Mouse (Mus musculus): ENCODE measurements around the gene Slc38a9. TPM values are rescaled to one million over a fixed set of nuclear protein-coding genes. Genes with fewer than 3 reads are reported as not detected.

Slc38a9 gene
- polyA plus RNA-seq, 1 experiment = 3.7 TPM

DNA sequence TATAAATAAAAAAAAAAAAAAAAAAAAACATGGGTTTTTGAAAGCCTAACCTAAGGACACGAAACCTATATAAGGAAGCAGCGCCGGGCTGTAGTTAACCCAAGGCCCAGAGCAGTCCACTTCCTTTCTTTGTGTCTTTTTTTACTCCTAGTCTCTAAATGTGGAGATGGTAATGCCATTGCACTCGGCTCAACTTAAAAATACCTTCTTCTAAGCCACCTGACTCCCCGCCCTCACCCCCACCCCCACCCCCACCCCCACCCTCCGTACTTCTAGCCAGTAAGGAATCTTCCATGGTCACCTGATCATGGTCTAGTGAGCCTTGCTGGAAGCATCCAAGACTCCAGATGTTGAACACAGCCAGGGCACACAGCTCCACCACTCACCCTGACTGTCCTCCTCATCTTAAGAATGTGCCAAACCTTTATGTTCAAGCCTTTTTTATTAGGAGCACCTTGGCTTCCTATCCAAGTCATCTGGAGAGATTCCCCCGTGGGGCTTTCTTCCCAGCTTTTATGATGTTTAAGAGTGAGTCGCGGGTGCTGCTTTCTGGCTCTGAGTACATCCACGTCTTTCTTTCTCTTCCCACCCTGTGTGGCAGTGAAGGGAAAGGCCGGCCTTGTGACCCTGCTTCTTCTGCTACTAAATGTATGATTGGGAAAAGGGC, 91.9 kb downstream of the Slc38a9 start:
- no peaks in the 10 kb centered on the region for H3K79me2 ChIP-seq (ENCODE audit: control insufficient read depth, insufficient read depth)
- no peaks in the 10 kb centered on the region for H3K27me3 ChIP-seq (ENCODE audit: control insufficient read depth, insufficient read depth, insufficient read length)
- no peak overlapping the region for H3ac ChIP-seq (ENCODE audit: control insufficient read depth, insufficient read length)
- no peak overlapping the region for H3K4me3 ChIP-seq
- no peaks in the 10 kb centered on the region for H3K36me3 ChIP-seq (ENCODE audit: control insufficient read depth, insufficient read depth)
- no peak for TF ChIP-seq CEBPB (IDR thresholded peaks at IDR 0.05; ENCODE audit: insufficient read depth, poor library complexity, severe bottlenecking)
- no peak for TF ChIP-seq MYOD1 (IDR thresholded peaks at IDR 0.05; ENCODE audit: control insufficient read depth in 1 of 3, insufficient read length in 2 of 3, low read depth in 2 of 3)
- TF ChIP-seq TCF3 (IDR thresholded peaks at IDR 0.05; ENCODE audit: insufficient read length, low read depth) = no peak
- no peak for TF ChIP-seq POLR2A (IDR thresholded peaks at IDR 0.05; ENCODE audit: insufficient read length, low read depth)
- TF ChIP-seq REST (IDR thresholded peaks at IDR 0.05; ENCODE audit: insufficient read depth, insufficient read length) = no peak
- TF ChIP-seq E2F4 (IDR thresholded peaks at IDR 0.05; ENCODE audit: insufficient read depth) = no peak
- no peak for TF ChIP-seq TCF12 (IDR thresholded peaks at IDR 0.05; ENCODE audit: insufficient read depth, poor library complexity, severe bottlenecking)
- no peak for TF ChIP-seq MYOG (IDR thresholded peaks at IDR 0.05; ENCODE audit: control insufficient read depth in 1 of 3, insufficient read depth in 1 of 3, insufficient read length in 2 of 3, low read depth in 2 of 3)
- TF ChIP-seq USF1 (IDR thresholded peaks at IDR 0.05; ENCODE audit: low read depth) = no peak
- TF ChIP-seq MAX (IDR thresholded peaks at IDR 0.05; ENCODE audit: low read depth) = no peak
- TF ChIP-seq SRF (IDR thresholded peaks at IDR 0.05; ENCODE audit: control insufficient read depth, insufficient read length, low read depth) = no peak
- no peak for TF ChIP-seq POLR2AphosphoS2 (IDR thresholded peaks at IDR 0.05; ENCODE audit: insufficient read length, low read depth)
- H3K4me2 ChIP-seq (ENCODE audit: low read depth) = no peak overlapping the region

DNA sequence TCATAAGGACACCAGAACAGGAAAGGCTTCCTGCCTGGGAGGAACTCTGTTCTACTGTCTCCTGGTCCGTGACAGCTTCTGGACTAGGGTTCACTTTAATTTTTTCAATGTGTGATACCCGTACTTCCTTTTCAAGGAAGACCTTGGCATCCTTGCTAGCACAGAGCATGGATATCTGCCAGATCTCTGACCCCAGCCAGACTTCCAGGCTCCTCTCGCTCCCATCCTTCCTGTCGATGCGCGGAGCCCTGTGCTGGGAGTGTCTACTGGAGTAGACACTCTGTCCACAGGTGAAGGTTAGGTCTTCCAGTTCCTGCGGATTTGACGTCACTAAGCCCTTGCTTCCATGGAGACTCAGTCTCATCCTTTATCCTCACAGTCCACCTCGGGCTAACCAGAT, 93.0 kb downstream of the Slc38a9 start:
- Histone ChIP-seq H3ac (ENCODE audit: control insufficient read depth, insufficient read length) (no peak overlapping the region), H3K79me2 (ENCODE audit: control insufficient read depth, insufficient read depth) (no peaks in the 10 kb centered on the region), H3K4me3 (no peak overlapping the region), H3K27me3 (ENCODE audit: control insufficient read depth, insufficient read depth, insufficient read length) (no peaks in the 10 kb centered on the region), H3K4me2 (ENCODE audit: low read depth) (no peak overlapping the region), H3K36me3 (ENCODE audit: control insufficient read depth, insufficient read depth) (no peaks in the 10 kb centered on the region)
- TF ChIP-seq POLR2AphosphoS2 (IDR thresholded peaks at IDR 0.05; ENCODE audit: insufficient read length, low read depth) (no peak), SRF (IDR thresholded peaks at IDR 0.05; ENCODE audit: control insufficient read depth, insufficient read length, low read depth) (no peak), CEBPB (IDR thresholded peaks at IDR 0.05; ENCODE audit: insufficient read depth, poor library complexity, severe bottlenecking) (no peak), POLR2A (IDR thresholded peaks at IDR 0.05; ENCODE audit: insufficient read length, low read depth) (no peak), MAX (IDR thresholded peaks at IDR 0.05; ENCODE audit: low read depth) (no peak), TCF3 (IDR thresholded peaks at IDR 0.05; ENCODE audit: insufficient read length, low read depth) (no peak), TCF12 (IDR thresholded peaks at IDR 0.05; ENCODE audit: insufficient read depth, poor library complexity, severe bottlenecking) (no peak), MYOD1 (IDR thresholded peaks at IDR 0.05; ENCODE audit: control insufficient read depth in 1 of 3, insufficient read length in 2 of 3, low read depth in 2 of 3) (no peak), MYOG (IDR thresholded peaks at IDR 0.05; ENCODE audit: control insufficient read depth in 1 of 3, insufficient read depth in 1 of 3, insufficient read length in 2 of 3, low read depth in 2 of 3) (no peak), E2F4 (IDR thresholded peaks at IDR 0.05; ENCODE audit: insufficient read depth) (no peak), REST (IDR thresholded peaks at IDR 0.05; ENCODE audit: insufficient read depth, insufficient read length) (no peak), USF1 (IDR thresholded peaks at IDR 0.05; ENCODE audit: low read depth) (no peak)

DNA sequence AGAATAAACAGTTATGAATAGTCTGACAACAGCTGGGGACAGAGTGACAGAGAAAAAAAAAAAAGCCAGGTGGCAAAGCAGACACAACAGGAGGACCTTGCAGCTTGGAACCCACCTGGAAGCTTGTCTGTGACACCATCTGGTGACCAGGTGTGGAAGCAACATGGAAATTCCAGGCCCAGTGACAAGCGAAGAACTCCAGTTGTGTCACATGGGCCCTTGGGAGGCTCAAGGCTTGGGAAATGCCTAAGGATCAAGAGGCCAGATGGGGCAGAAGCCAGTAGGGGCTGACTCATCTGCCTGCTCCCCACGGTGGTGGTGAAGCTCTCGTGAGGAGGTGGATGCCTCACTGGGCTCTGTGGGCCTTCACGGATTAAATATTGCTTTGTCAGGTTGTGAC, 94.3 kb downstream of the Slc38a9 start:
- Histone ChIP-seq H3ac (ENCODE audit: control insufficient read depth, insufficient read length) (no peak overlapping the region), H3K4me2 (ENCODE audit: low read depth) (no peak overlapping the region), H3K36me3 (ENCODE audit: control insufficient read depth, insufficient read depth) (no peaks in the 10 kb centered on the region), H3K4me3 (no peak overlapping the region), H3K27me3 (ENCODE audit: control insufficient read depth, insufficient read depth, insufficient read length) (no peaks in the 10 kb centered on the region), H3K79me2 (ENCODE audit: control insufficient read depth, insufficient read depth) (no peaks in the 10 kb centered on the region)
- no peak for TF ChIP-seq TCF12 (IDR thresholded peaks at IDR 0.05; ENCODE audit: insufficient read depth, poor library complexity, severe bottlenecking)
- TF ChIP-seq USF1 (IDR thresholded peaks at IDR 0.05; ENCODE audit: low read depth) = peak; percentile 61
- peak in 1 of 3 experiments; percentile 18 for TF ChIP-seq MYOG (IDR thresholded peaks at IDR 0.05; ENCODE audit: control insufficient read depth in 1 of 3, insufficient read depth in 1 of 3, insufficient read length in 2 of 3, low read depth in 2 of 3)

DNA sequence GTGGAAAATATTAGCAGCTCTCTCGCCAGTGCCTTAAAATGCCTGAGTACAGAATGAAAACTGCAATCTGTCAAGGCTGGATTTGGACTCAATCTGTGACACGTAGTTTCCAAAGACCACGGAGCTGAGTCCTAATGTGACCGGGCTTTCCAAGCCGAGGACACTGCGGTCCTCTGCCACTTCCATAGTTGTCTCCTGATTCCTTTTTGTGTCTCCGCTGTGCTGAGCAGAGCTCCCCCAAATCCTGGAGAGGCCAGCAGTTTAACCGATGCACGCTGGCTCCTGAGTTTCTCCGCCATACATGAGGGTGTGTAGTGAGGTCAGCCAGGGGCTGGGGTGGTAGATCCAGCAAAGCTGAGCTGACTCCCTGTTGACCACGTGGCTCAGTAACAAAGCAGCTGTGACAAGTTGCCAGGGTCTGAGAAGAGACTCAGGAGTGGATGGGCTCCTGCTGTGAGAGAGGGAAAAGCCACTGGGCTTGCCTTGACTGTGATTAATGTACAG, 95.0 kb downstream of the Slc38a9 start:
- Histone ChIP-seq H3ac (ENCODE audit: control insufficient read depth, insufficient read length) (no peak overlapping the region), H3K4me3 (no peak overlapping the region), H3K36me3 (ENCODE audit: control insufficient read depth, insufficient read depth) (no peaks in the 10 kb centered on the region), H3K79me2 (ENCODE audit: control insufficient read depth, insufficient read depth) (no peaks in the 10 kb centered on the region), H3K4me2 (ENCODE audit: low read depth) (no peak overlapping the region), H3K27me3 (ENCODE audit: control insufficient read depth, insufficient read depth, insufficient read length) (no peaks in the 10 kb centered on the region)
- peak in 1 of 3 experiments; percentile 3 for TF ChIP-seq MYOG (IDR thresholded peaks at IDR 0.05; ENCODE audit: control insufficient read depth in 1 of 3, insufficient read depth in 1 of 3, insufficient read length in 2 of 3, low read depth in 2 of 3)
- no peak for TF ChIP-seq REST (IDR thresholded peaks at IDR 0.05; ENCODE audit: insufficient read depth, insufficient read length)

DNA sequence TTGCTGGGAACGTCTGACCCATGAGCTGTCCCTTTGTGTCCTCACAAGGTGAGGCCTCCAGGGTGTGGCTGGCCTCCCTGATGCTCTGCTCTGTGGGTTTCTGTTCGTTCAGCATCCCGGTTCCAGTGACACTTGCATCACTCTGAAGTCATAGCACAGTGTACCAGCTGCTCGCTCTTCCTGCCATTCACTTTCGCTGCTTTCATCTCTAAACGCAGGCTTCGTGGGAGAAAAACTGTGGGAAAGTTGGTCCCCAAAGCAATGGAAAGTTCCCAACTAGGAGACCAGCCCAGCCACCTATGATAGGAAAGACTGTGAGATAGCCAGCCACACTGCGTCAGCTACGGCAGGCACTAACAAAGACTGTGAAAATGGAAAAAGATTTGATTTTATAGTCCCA, 96.8 kb downstream of the Slc38a9 start:
- no peaks in the 10 kb centered on the region for H3K27me3 ChIP-seq (ENCODE audit: control insufficient read depth, insufficient read depth, insufficient read length)
- TF ChIP-seq CEBPB (IDR thresholded peaks at IDR 0.05; ENCODE audit: insufficient read depth, poor library complexity, severe bottlenecking) = no peak
- TF ChIP-seq REST (IDR thresholded peaks at IDR 0.05; ENCODE audit: insufficient read depth, insufficient read length) = no peak
- TF ChIP-seq POLR2A (IDR thresholded peaks at IDR 0.05; ENCODE audit: insufficient read length, low read depth) = no peak
- no peak for TF ChIP-seq MYOD1 (IDR thresholded peaks at IDR 0.05; ENCODE audit: control insufficient read depth in 1 of 3, insufficient read length in 2 of 3, low read depth in 2 of 3)
- no peak for TF ChIP-seq POLR2AphosphoS2 (IDR thresholded peaks at IDR 0.05; ENCODE audit: insufficient read length, low read depth)
- TF ChIP-seq SRF (IDR thresholded peaks at IDR 0.05; ENCODE audit: control insufficient read depth, insufficient read length, low read depth) = no peak
- TF ChIP-seq MAX (IDR thresholded peaks at IDR 0.05; ENCODE audit: low read depth) = no peak
- TF ChIP-seq E2F4 (IDR thresholded peaks at IDR 0.05; ENCODE audit: insufficient read depth) = no peak
- TF ChIP-seq USF1 (IDR thresholded peaks at IDR 0.05; ENCODE audit: low read depth) = no peak
- TF ChIP-seq MYOG (IDR thresholded peaks at IDR 0.05; ENCODE audit: control insufficient read depth in 1 of 3, insufficient read depth in 1 of 3, insufficient read length in 2 of 3, low read depth in 2 of 3) = no peak
- no peak for TF ChIP-seq TCF3 (IDR thresholded peaks at IDR 0.05; ENCODE audit: insufficient read length, low read depth)
- TF ChIP-seq TCF12 (IDR thresholded peaks at IDR 0.05; ENCODE audit: insufficient read depth, poor library complexity, severe bottlenecking) = no peak
- H3K4me3 ChIP-seq = no peak overlapping the region
- no peak overlapping the region for H3K4me2 ChIP-seq (ENCODE audit: low read depth)
- H3ac ChIP-seq (ENCODE audit: control insufficient read depth, insufficient read length) = no peak overlapping the region
- no peaks in the 10 kb centered on the region for H3K79me2 ChIP-seq (ENCODE audit: control insufficient read depth, insufficient read depth)
- H3K36me3 ChIP-seq (ENCODE audit: control insufficient read depth, insufficient read depth) = no peaks in the 10 kb centered on the region

Measured in myocyte (in vitro differentiated cells).